Mouse (Mus musculus): Measurements from ENCODE around the gene Pih1d1.

Pih1d1 gene

GRCm38 (mm10) chr7:45193871-45194785, 40.0 kb downstream of the Pih1d1 start:
- no peak for DNase-seq (ENCODE audit: low spot score)

- no peak for DNase-seq (ENCODE audit: low spot score)
These were observed 41.5 kb downstream of the Pih1d1 start for GRCm38 (mm10) chr7:45195341-45196175.

- no peak for DNase-seq (ENCODE audit: low spot score)
These were observed 42.1 kb downstream of the Pih1d1 start for GRCm38 (mm10) chr7:45196176-45196535.

- DNase-seq (ENCODE audit: low spot score), result no peak
These were observed 42.9 kb downstream of the Pih1d1 start for GRCm38 (mm10) chr7:45196994-45197393.

- DNase-seq (ENCODE audit: low spot score), result peak; percentile 81
These were observed 44.3 kb downstream of the Pih1d1 start for GRCm38 (mm10) chr7:45198435-45198834.

- DNase-seq (ENCODE audit: low spot score), result no peak
These were observed 44.9 kb downstream of the Pih1d1 start for GRCm38 (mm10) chr7:45198961-45199360.

- no peak for DNase-seq (ENCODE audit: low spot score)
These were observed 48.6 kb downstream of the Pih1d1 start for GRCm38 (mm10) chr7:45202654-45203053.

- DNase-seq (ENCODE audit: low spot score), result peak; percentile 92
These were observed 50.5 kb downstream of the Pih1d1 start, which contains the start of gene Ccdc155 for GRCm38 (mm10) chr7:45204380-45205143. TSS of gene Ccdc155 (minus strand) at chr7:45204892.

GRCm38 (mm10) chr7:45208260-45208659, 54.2 kb downstream of the Pih1d1 start:
- DNase-seq (ENCODE audit: low spot score), result no peak

Measured in testis, postnatal 10 days (tissue).